Mouse (Mus musculus): Measurements from ENCODE around the gene Srp54a. TPM values are rescaled to one million over a fixed set of nuclear protein-coding genes. Genes with fewer than 3 reads are reported as not detected.
"Not testable (repeated sequence)": the region's sequence is repeated elsewhere in the genome, so short reads cannot be mapped to it uniquely, and the experiment has no call there.

The Srp54a gene
- 188 and 196 TPM in 2 replicates for polyA plus RNA-seq (2015; fragmentation: Nextera tagmentation; extraction: Ambion mirVana)

GRCm38 (mm10) chr12:55079726-55080600, at the start of gene Srp54a, which contains the start of gene 2700097O09Rik:
Srp54a (plus strand) TSS chr12:55080262.
2700097O09Rik (minus strand) TSS chr12:55080110.
- peak within 1 kb of the TSS; percentile 89 for H3K27ac ChIP-seq
- not testable (repeated sequence) for H3K36me3 ChIP-seq; H3K27me3 ChIP-seq; H3K4me1 ChIP-seq (replicated peaks); H3K9me3 ChIP-seq
- H3K4me3 ChIP-seq, result peak within 1 kb of the TSS; percentile 66
- peak within 1 kb of the TSS; percentile 62 for H3K4me2 ChIP-seq
- H3K9ac ChIP-seq, result peak within 1 kb of the TSS; percentile 80
- under 1% methylated on average over 60 of the region's 60 CpGs for WGBS
- peak; percentile 99 for ATAC-seq (ENCODE audit: low FRiP score)

- Histone ChIP-seq H3K9me3 (no peaks in the 10 kb centered on the region), H3K4me3 (no peak overlapping the region), H3K27me3 (no peaks in the 10 kb centered on the region), H3K4me1 (replicated peaks) (no peaks in the 10 kb centered on the region), H3K4me2 (no peak overlapping the region), H3K9ac (no peak overlapping the region), H3K27ac (no peak overlapping the region), H3K36me3 (peaks cover 10% of the 10 kb centered on the region; the same call in 1 of the 2 replicates)
- no peak for ATAC-seq (ENCODE audit: low FRiP score)
- WGBS, result 87% methylated on average over 15 of the region's 15 CpGs
Observed at GRCm38 (mm10) chr12:55041011-55041410, 39.1 kb upstream of the Srp54a start.

- Histone ChIP-seq H3K27ac (no peak overlapping the region), H3K4me2 (no peak overlapping the region), H3K9ac (no peak overlapping the region), H3K36me3 (peaks cover 20% of the 10 kb centered on the region), H3K4me3 (no peak overlapping the region), H3K27me3 (no peaks in the 10 kb centered on the region), H3K9me3 (no peaks in the 10 kb centered on the region), H3K4me1 (replicated peaks) (no peaks in the 10 kb centered on the region)
- WGBS, result 97% methylated on average over 8 of the region's 8 CpGs
- no peak for ATAC-seq (ENCODE audit: low FRiP score)
Observed at GRCm38 (mm10) chr12:55049731-55050353, 30.2 kb upstream of the Srp54a start.

- Histone ChIP-seq H3K4me2 (no peak overlapping the region), H3K9me3 (no peaks in the 10 kb centered on the region), H3K4me3 (no peak overlapping the region), H3K36me3 (peaks cover 15% of the 10 kb centered on the region), H3K4me1 (replicated peaks) (no peaks in the 10 kb centered on the region), H3K27ac (no peak overlapping the region), H3K27me3 (no peaks in the 10 kb centered on the region), H3K9ac (no peak overlapping the region)
- WGBS, result 96% methylated on average over 8 of the region's 8 CpGs
- no peak for ATAC-seq (ENCODE audit: low FRiP score)
Observed at GRCm38 (mm10) chr12:55051210-55052173, 28.6 kb upstream of the Srp54a start.

- Histone ChIP-seq H3K27ac (no peak overlapping the region), H3K4me3 (no peak overlapping the region), H3K9me3 (no peaks in the 10 kb centered on the region), H3K27me3 (no peaks in the 10 kb centered on the region), H3K4me2 (no peak overlapping the region), H3K36me3 (peaks cover 13% of the 10 kb centered on the region), H3K4me1 (replicated peaks) (no peaks in the 10 kb centered on the region), H3K9ac (no peak overlapping the region)
- 96% methylated on average over 7 of the region's 7 CpGs for WGBS
- no peak for ATAC-seq (ENCODE audit: low FRiP score)
Observed at GRCm38 (mm10) chr12:55053267-55053666, 26.8 kb upstream of the Srp54a start.

GRCm38 (mm10) chr12:55054551-55055241, 25.4 kb upstream of the Srp54a start:
- Histone ChIP-seq H3K4me1 (replicated peaks) (no peaks in the 10 kb centered on the region), H3K4me3 (no peak overlapping the region), H3K27ac (no peak overlapping the region), H3K27me3 (no peaks in the 10 kb centered on the region), H3K9ac (no peak overlapping the region), H3K36me3 (peaks cover 20% of the 10 kb centered on the region), H3K4me2 (no peak overlapping the region), H3K9me3 (no peaks in the 10 kb centered on the region)
- WGBS, result 89% methylated on average over 2 of the region's 2 CpGs
- ATAC-seq (ENCODE audit: low FRiP score), result no peak

GRCm38 (mm10) chr12:55056703-55057102, 23.4 kb upstream of the Srp54a start:
- no peak overlapping the region for H3K4me2 ChIP-seq
- H3K9ac ChIP-seq, result no peak overlapping the region
- H3K4me3 ChIP-seq, result no peak overlapping the region
- no peak overlapping the region for H3K27ac ChIP-seq
- no peaks in the 10 kb centered on the region for H3K4me1 ChIP-seq (replicated peaks)
- no peaks in the 10 kb centered on the region for H3K9me3 ChIP-seq
- no peak for ATAC-seq (ENCODE audit: low FRiP score)
- WGBS, result 96% methylated on average over 2 of the region's 2 CpGs
- H3K27me3 ChIP-seq, result no peaks in the 10 kb centered on the region
- peaks cover 25% of the 10 kb centered on the region for H3K36me3 ChIP-seq

- Histone ChIP-seq H3K9me3 (no peaks in the 10 kb centered on the region), H3K36me3 (peaks cover 19% of the 10 kb centered on the region), H3K4me3 (no peak overlapping the region), H3K9ac (no peak overlapping the region), H3K4me1 (replicated peaks) (no peaks in the 10 kb centered on the region), H3K27me3 (no peaks in the 10 kb centered on the region), H3K4me2 (no peak overlapping the region), H3K27ac (no peak overlapping the region)
- 69% methylated on average over 6 of the region's 6 CpGs for WGBS
- no peak for ATAC-seq (ENCODE audit: low FRiP score)
Observed at GRCm38 (mm10) chr12:55058865-55059615, 21.0 kb upstream of the Srp54a start.

- H3K36me3 ChIP-seq, result peaks cover 19% of the 10 kb centered on the region
- H3K4me1 ChIP-seq (replicated peaks), result no peaks in the 10 kb centered on the region
- WGBS, result 88% methylated on average over 3 of the region's 3 CpGs
- H3K4me2 ChIP-seq, result no peak overlapping the region
- no peak for ATAC-seq (ENCODE audit: low FRiP score)
- no peak overlapping the region for H3K9ac ChIP-seq
- no peaks in the 10 kb centered on the region for H3K9me3 ChIP-seq
- no peak overlapping the region for H3K4me3 ChIP-seq
- H3K27ac ChIP-seq, result no peak overlapping the region
- H3K27me3 ChIP-seq, result no peaks in the 10 kb centered on the region
Observed at GRCm38 (mm10) chr12:55059812-55060211, 20.2 kb upstream of the Srp54a start.

GRCm38 (mm10) chr12:55060212-55060898, 19.7 kb upstream of the Srp54a start:
- H3K9me3 ChIP-seq, result no peaks in the 10 kb centered on the region
- H3K36me3 ChIP-seq, result peaks cover 19% of the 10 kb centered on the region
- no peak overlapping the region for H3K27ac ChIP-seq

More at GRCm38 (mm10) chr12:55060212-55060898, 19.7 kb upstream of the Srp54a start:
- Histone ChIP-seq H3K4me3 (no peak overlapping the region), H3K27me3 (no peaks in the 10 kb centered on the region), H3K9ac (no peak overlapping the region), H3K4me1 (replicated peaks) (no peaks in the 10 kb centered on the region), H3K4me2 (no peak overlapping the region)
- no peak for ATAC-seq (ENCODE audit: low FRiP score)
- 92% methylated on average over 6 of the region's 6 CpGs for WGBS

Measured in hindbrain, embryonic 13.5 days (tissue).